Mouse (Mus musculus) heart, adult 2 months (tissue): ENCODE measurements around the gene Runx2.

Experiments used
- CTCF ChIP-seq: fragments of 200-600 bp; IDR thresholded peaks from 2 replicates; pipeline ENCODE4 v1.8.1; 2022; ENCODE audit warnings: antibody characterized with exemption, mild to moderate bottlenecking, moderate library complexity
- EP300 ChIP-seq: fragments of 200-500 bp; IDR thresholded peaks from 2 replicates; pipeline ENCODE4 v1.6.1; 2011; ENCODE audit warnings: low read depth, low read length, control low read depth; ENCODE audit not compliant: insufficient read depth
- POLR2A ChIP-seq: fragments of 200-500 bp; IDR thresholded peaks from 2 replicates; pipeline ENCODE4 v1.6.1; 2011; ENCODE audit warnings: mild to moderate bottlenecking, low read depth, low read length, control low read depth; ENCODE audit not compliant: insufficient read depth

GRCm38 (mm10) chr17:44706531-44706930 lies 108.1 kb downstream of the Runx2 start:
- TF ChIP-seq POLR2A (no peak), CTCF (no peak), EP300 (no peak)
